1 mouse cellular context compared by ENCODE assay signal in the genomic region with DNA sequence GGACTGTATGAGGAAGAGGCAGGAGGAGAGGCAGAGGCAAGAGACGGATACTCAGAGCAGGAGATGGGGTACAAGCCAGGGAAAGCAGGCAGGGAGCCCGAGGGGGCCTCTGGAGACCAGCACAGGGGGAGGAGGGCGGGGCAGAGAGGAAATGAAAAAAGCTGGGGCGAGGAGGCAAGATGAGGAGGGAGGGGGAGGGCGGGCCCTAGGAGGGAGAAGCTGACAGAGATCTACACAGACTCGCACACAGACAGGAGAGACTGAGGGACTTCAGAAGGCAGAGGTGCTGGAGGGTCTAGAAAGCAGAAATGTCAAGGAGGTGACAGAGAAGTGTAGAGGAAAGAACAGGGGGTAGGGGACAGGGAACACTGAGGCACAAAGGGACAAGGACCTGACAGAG.
TF ChIP-seq lines count a peak whose summit lies in the region.

A gene (plus strand): TSS at position 210 of the 400 bp plus-strand sequence.

TF ChIP-seq in MEL, 35 proteins besides CTCF, POLR2A, EP300 and RAD21 (continued from another document):
- TF ChIP-seq GABPA (IDR thresholded peaks at IDR 0.05; ENCODE audit: low read depth, low read length) (no peak), MYB (IDR thresholded peaks at IDR 0.05; ENCODE audit: low read depth, low read length) (no peak), ZC3H11A (IDR thresholded peaks at IDR 0.05; ENCODE audit: low read depth, low read length) (no peak), TBP (IDR thresholded peaks at IDR 0.05; ENCODE audit: low read depth, low read length) (peak; percentile 62), NELFE (IDR thresholded peaks at IDR 0.05; ENCODE audit: low read depth, low read length) (peak; percentile 61), MXI1 (IDR thresholded peaks at IDR 0.05; ENCODE audit: low read depth, low read length) (no peak; the same call in 1 of the 2 replicates), MAZ (IDR thresholded peaks at IDR 0.05; ENCODE audit: low read depth, low read length) (peak; percentile 88)
